Mouse (Mus musculus) stomach, postnatal 0 days (tissue): ENCODE results near the gene Prdm1. TPM values are rescaled to one million over a fixed set of nuclear protein-coding genes. Genes with fewer than 3 reads are reported as not detected.

Experiments
- ATAC-seq: fragments of 200-750 bp; cut with Nextera tagmentation; 2 replicates; pipeline ENCODE4 v1.8.0; 2017; ENCODE audit not compliant: low FRiP score, low TSS enrichment
- DNase-seq: peaks from one replicate; pipeline ENCODE4 v3.0.0-alpha.2; 2016; ENCODE audit warnings: low spot score
- H3K27ac ChIP-seq: fragments of 300-500 bp; sonication (generic); replicated peaks from 2 replicates; pipeline ENCODE4 v1.5.1; 2014; ENCODE audit warnings: mild to moderate bottlenecking, control low read depth
- H3K27me3 ChIP-seq: fragments of 300-500 bp; sonication (generic); 2 replicates; pipeline ENCODE4 v1.6.1; 2014; ENCODE audit warnings: low read length; ENCODE audit not compliant: control insufficient read depth, insufficient read depth
- H3K36me3 ChIP-seq: fragments of 300-500 bp; sonication (generic); 2 replicates; pipeline ENCODE4 v1.6.1; 2014; ENCODE audit warnings: low read length, mixed read lengths; ENCODE audit not compliant: control insufficient read depth, insufficient read depth
- H3K4me1 ChIP-seq: fragments of 300-500 bp; sonication (generic); replicated peaks from 2 replicates; pipeline ENCODE4 v1.6.1; 2014; ENCODE audit warnings: antibody characterized with exemption; ENCODE audit not compliant: control insufficient read depth, insufficient read depth
- H3K4me2 ChIP-seq: fragments of 300-500 bp; sonication (generic); replicated peaks from 2 replicates; pipeline ENCODE4 v1.6.1; 2014; ENCODE audit warnings: low read depth, mild to moderate bottlenecking, control low read depth, moderate library complexity
- H3K4me3 ChIP-seq: fragments of 300-500 bp; sonication (generic); 2 replicates; pipeline ENCODE4 v1.5.1; 2014; ENCODE audit warnings: low read depth, low read length, control low read depth
- H3K9ac ChIP-seq: fragments of 300-500 bp; sonication (generic); 2 replicates; pipeline ENCODE4 v1.6.1; 2014; ENCODE audit warnings: mild to moderate bottlenecking, low read length, control low read depth, mixed read lengths
- H3K9me3 ChIP-seq: fragments of 300-500 bp; sonication (generic); 2 replicates; pipeline ENCODE4 v1.6.1; 2016; ENCODE audit warnings: low read length; ENCODE audit not compliant: control insufficient read depth
- CTCF ChIP-seq: IDR thresholded peaks from 2 replicates; pipeline ENCODE4 v1.5.1; 2016; ENCODE audit warnings: antibody characterized with exemption, low read depth, mild to moderate bottlenecking, moderate library complexity
- EP300 ChIP-seq: optimal IDR thresholded peaks from 2 replicates; pipeline ENCODE3; 2016; ENCODE audit warnings: antibody characterized with exemption
- WGBS: fragments of 180-500 bp; shearing (Covaris S2); extraction: QIAGEN DNeasy Blood & Tissue Kit; methylation state at CpG from one replicate; pipeline ENCODE4 v1.1.7; 2014; 5-methylcytosine and 5-hydroxymethylcytosine counted together
- polyA plus RNA-seq: library from polyadenylated mRNA; unstranded; fragments of >200 nt; fragmentation: Nextera tagmentation; extraction: Ambion mirVana; gene quantifications from 2 replicates; pipeline ENCODE4 v1.2.1, GENCODE M21; 2015

Prdm1 gene
- polyA plus RNA-seq, 1 experiment from 2014 or later: 5.9 TPM

GRCm38 (mm10) chr10:44450835-44451234, 77.5 kb downstream of the Prdm1 start:
- H3K4me3 ChIP-seq: no peak overlapping the region
- H3K9me3 ChIP-seq: no peaks in the 10 kb centered on the region
- no peak overlapping the region for H3K4me2 ChIP-seq
- 85% methylated on average over 2 of the region's 2 CpGs for WGBS
- ATAC-seq: no peak
- no peaks in the 10 kb centered on the region; the same call in 1 of the 2 replicates for H3K4me1 ChIP-seq
- H3K27me3 ChIP-seq: no peaks in the 10 kb centered on the region
- H3K9ac ChIP-seq: no peak overlapping the region
- H3K27ac ChIP-seq: no peak overlapping the region
- TF ChIP-seq CTCF (no peak), EP300 (no peak)
- H3K36me3 ChIP-seq: no peaks in the 10 kb centered on the region
- no peak for DNase-seq

- H3K4me2 ChIP-seq: no peak overlapping the region
- no peak overlapping the region for H3K9ac ChIP-seq
- ATAC-seq (no peak), DNase-seq (no peak)
- TF ChIP-seq EP300: no peak
- no peak for TF ChIP-seq CTCF
- 0 out of 2 replicates have a peak overlapping the region, but pooled peaks have one; percentile 14 for H3K27ac ChIP-seq
- H3K4me1 ChIP-seq: no peaks in the 10 kb centered on the region; the same call in 1 of the 2 replicates
- H3K9me3 ChIP-seq: no peaks in the 10 kb centered on the region
- no peak overlapping the region for H3K4me3 ChIP-seq
- H3K36me3 ChIP-seq: no peaks in the 10 kb centered on the region
- no peaks in the 10 kb centered on the region for H3K27me3 ChIP-seq
- WGBS: 87% methylated on average over 13 of the region's 13 CpGs
These were observed 78.2 kb downstream of the Prdm1 start for GRCm38 (mm10) chr10:44450108-44450507.

GRCm38 (mm10) chr10:44449666-44450065, 78.6 kb downstream of the Prdm1 start:
- H3K36me3 ChIP-seq: no peaks in the 10 kb centered on the region
- H3K4me3 ChIP-seq: no peak overlapping the region
- 67% methylated on average over 5 of the region's 5 CpGs for WGBS
- ATAC-seq: no peak
- H3K4me2 ChIP-seq: no peak overlapping the region
- no peak for TF ChIP-seq EP300
- no peak for TF ChIP-seq CTCF
- DNase-seq: no peak
- 0 out of 2 replicates have a peak overlapping the region, but pooled peaks have one; percentile 14 for H3K27ac ChIP-seq
- no peaks in the 10 kb centered on the region for H3K9me3 ChIP-seq
- H3K4me1 ChIP-seq: no peaks in the 10 kb centered on the region; the same call in 1 of the 2 replicates
- H3K9ac ChIP-seq: no peak overlapping the region
- H3K27me3 ChIP-seq: no peaks in the 10 kb centered on the region

- ATAC-seq (peak; percentile 79), DNase-seq (peak; percentile 67)
- TF ChIP-seq EP300 (no peak), CTCF (no peak)
- Histone ChIP-seq H3K9ac (0 out of 2 replicates have a peak overlapping the region, but pooled peaks have one; percentile 18), H3K4me1 (no peaks in the 10 kb centered on the region; the same call in 1 of the 2 replicates), H3K27me3 (no peaks in the 10 kb centered on the region), H3K27ac (peak overlapping the region; percentile 92), H3K9me3 (no peaks in the 10 kb centered on the region), H3K4me3 (peak overlapping the region; percentile 14; the same call in 1 of the 2 replicates), H3K36me3 (no peaks in the 10 kb centered on the region), H3K4me2 (peak overlapping the region; percentile 36)
- 12% methylated on average over 12 of the region's 12 CpGs for WGBS
These were observed 80.1 kb downstream of the Prdm1 start for GRCm38 (mm10) chr10:44448165-44448564.

GRCm38 (mm10) chr10:44447406-44448139, 80.7 kb downstream of the Prdm1 start:
- TF ChIP-seq CTCF (no peak), EP300 (no peak)
- DNase-seq: peak; percentile 88
- no peaks in the 10 kb centered on the region; the same call in 1 of the 2 replicates for H3K4me1 ChIP-seq
- H3K9ac ChIP-seq: no peak overlapping the region
- no peaks in the 10 kb centered on the region for H3K9me3 ChIP-seq
- peak overlapping the region; percentile 36 for H3K4me2 ChIP-seq
- H3K27me3 ChIP-seq: no peaks in the 10 kb centered on the region
- peak overlapping the region; percentile 92 for H3K27ac ChIP-seq
- H3K4me3 ChIP-seq: peak overlapping the region; percentile 14; the same call in 1 of the 2 replicates
- no peaks in the 10 kb centered on the region for H3K36me3 ChIP-seq
- 55% methylated on average over 14 of the region's 14 CpGs for WGBS
- peak; percentile 94 for ATAC-seq

GRCm38 (mm10) chr10:44447001-44447400, 81.3 kb downstream of the Prdm1 start:
- H3K36me3 ChIP-seq: no peaks in the 10 kb centered on the region
- no peak overlapping the region; the same call in 1 of the 2 replicates for H3K4me2 ChIP-seq
- H3K4me3 ChIP-seq: no peak overlapping the region
- peak; percentile 20 for DNase-seq
- no peaks in the 10 kb centered on the region; the same call in 1 of the 2 replicates for H3K4me1 ChIP-seq
- no peak overlapping the region for H3K9ac ChIP-seq
- no peaks in the 10 kb centered on the region for H3K27me3 ChIP-seq
- no peaks in the 10 kb centered on the region for H3K9me3 ChIP-seq
- TF ChIP-seq CTCF (no peak), EP300 (no peak)
- ATAC-seq: no peak
- WGBS: 73% methylated on average over 10 of the region's 10 CpGs
- peak overlapping the region; percentile 92 for H3K27ac ChIP-seq
